Mouse (Mus musculus): ENCODE results near the gene Galnt18. TPM values are rescaled to one million over a fixed set of nuclear protein-coding genes. Genes with fewer than 3 reads are reported as not detected.

Gene Galnt18
- polyA plus RNA-seq, 1 experiment from 2014 or later: 5.2 TPM

DNA sequence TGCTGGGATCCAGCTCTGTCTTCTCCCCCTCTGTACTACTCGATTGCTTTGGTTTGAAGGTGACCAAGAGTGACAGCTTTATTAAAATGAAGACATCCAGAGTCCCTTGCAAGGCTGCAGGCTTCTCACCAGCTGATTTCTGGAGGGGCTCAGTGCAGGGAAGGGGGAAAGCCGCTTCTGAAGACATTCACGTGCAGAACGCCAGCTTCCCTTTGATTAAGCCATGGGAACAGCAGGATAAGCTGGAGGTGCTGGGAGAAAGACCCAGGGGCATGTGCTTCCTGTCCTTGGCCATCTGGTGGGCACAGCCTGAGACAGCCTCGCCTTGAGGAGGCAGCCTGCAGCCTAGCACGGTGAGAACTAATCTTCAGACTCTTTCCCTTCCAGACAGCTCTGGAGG lies 17.0 kb downstream of the Galnt18 start:
- DNase-seq (ENCODE audit: low spot score) (no peak), ATAC-seq (ENCODE audit: low FRiP score) (no peak)
- H3K4me3 ChIP-seq (ENCODE audit: low read depth, low read length): no peak overlapping the region
- 50% methylated on average over 6 of the region's 6 CpGs for WGBS
- H3K9ac ChIP-seq (ENCODE audit: low read depth, low read length): no peak overlapping the region
- peak overlapping the region; percentile 17; the same call in 1 of the 2 replicates for H3K27ac ChIP-seq (ENCODE audit: low read depth, low read length)
- no peaks in the 10 kb centered on the region for H3K9me3 ChIP-seq (ENCODE audit: control insufficient read depth, low read length)
- H3K4me2 ChIP-seq (replicated peaks; ENCODE audit: low read depth, low read length): no peak overlapping the region
- H3K36me3 ChIP-seq (ENCODE audit: control insufficient read depth, insufficient read depth, low read length): no peaks in the 10 kb centered on the region
- no peaks in the 10 kb centered on the region for H3K27me3 ChIP-seq (ENCODE audit: control insufficient read depth, insufficient read depth, low read length)
- H3K4me1 ChIP-seq (replicated peaks; ENCODE audit: control insufficient read depth, insufficient read depth, low read length): no peaks in the 10 kb centered on the region

DNA sequence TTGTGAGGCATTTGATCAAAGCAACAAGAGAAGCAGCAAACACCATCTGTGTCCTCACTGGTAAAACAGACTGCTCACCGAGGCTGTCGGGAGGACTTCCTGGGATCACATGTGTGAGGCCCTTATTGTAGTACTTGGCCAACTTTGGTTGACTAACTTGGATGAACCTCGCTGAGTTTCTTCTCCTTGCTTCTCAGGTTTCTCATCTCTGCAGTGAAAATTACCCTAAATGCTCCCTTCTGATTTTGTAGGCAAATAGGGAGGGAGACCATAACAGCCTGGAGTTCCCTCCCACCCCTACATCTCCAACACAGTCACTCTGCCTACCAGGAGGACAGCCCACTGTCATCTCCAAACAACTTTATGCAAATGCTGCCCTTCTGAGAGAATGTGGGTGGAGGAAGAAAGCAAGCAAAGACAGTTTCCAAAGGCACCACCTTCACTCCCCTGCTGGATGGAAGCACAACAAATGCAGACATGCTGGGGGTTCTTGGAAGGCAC lies 31.2 kb downstream of the Galnt18 start:
- no peaks in the 10 kb centered on the region for H3K36me3 ChIP-seq (ENCODE audit: control insufficient read depth, insufficient read depth, low read length)
- H3K27me3 ChIP-seq (ENCODE audit: control insufficient read depth, insufficient read depth, low read length): no peaks in the 10 kb centered on the region
- H3K27ac ChIP-seq (ENCODE audit: low read depth, low read length): no peak overlapping the region
- ATAC-seq (ENCODE audit: low FRiP score) (no peak), DNase-seq (ENCODE audit: low spot score) (no peak)
- H3K9ac ChIP-seq (ENCODE audit: low read depth, low read length): no peak overlapping the region
- no peaks in the 10 kb centered on the region for H3K4me1 ChIP-seq (replicated peaks; ENCODE audit: control insufficient read depth, insufficient read depth, low read length)
- no peaks in the 10 kb centered on the region for H3K9me3 ChIP-seq (ENCODE audit: control insufficient read depth, low read length)
- no peak overlapping the region for H3K4me2 ChIP-seq (replicated peaks; ENCODE audit: low read depth, low read length)
- H3K4me3 ChIP-seq (ENCODE audit: low read depth, low read length): no peak overlapping the region
- WGBS: 80% methylated on average over 3 of the region's 3 CpGs

DNA sequence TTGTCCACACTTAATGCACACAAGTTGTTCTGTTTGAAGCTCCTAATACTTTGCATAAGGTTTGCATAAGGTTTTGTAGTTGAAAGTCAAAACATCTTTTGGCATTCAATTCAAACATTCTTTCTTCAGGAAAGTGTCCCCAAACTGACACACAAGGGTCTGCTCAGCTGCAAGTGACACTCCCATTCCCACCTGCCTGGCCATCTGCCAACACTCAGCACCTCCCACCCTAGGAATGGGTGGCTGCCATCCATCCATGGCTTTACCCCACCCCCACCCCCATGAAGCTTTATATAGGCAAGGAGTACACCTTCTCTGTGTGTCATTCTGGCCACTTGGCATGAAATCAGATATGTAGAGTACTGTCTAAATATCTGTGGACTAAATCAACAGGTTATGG lies 35.0 kb downstream of the Galnt18 start:
- Histone ChIP-seq H3K36me3 (ENCODE audit: control insufficient read depth, insufficient read depth, low read length) (no peaks in the 10 kb centered on the region), H3K9ac (ENCODE audit: low read depth, low read length) (no peak overlapping the region), H3K27me3 (ENCODE audit: control insufficient read depth, insufficient read depth, low read length) (no peaks in the 10 kb centered on the region), H3K4me3 (ENCODE audit: low read depth, low read length) (no peak overlapping the region), H3K4me1 (replicated peaks; ENCODE audit: control insufficient read depth, insufficient read depth, low read length) (no peaks in the 10 kb centered on the region), H3K9me3 (ENCODE audit: control insufficient read depth, low read length) (no peaks in the 10 kb centered on the region), H3K4me2 (replicated peaks; ENCODE audit: low read depth, low read length) (no peak overlapping the region), H3K27ac (ENCODE audit: low read depth, low read length) (no peak overlapping the region)
- no peak for ATAC-seq (ENCODE audit: low FRiP score)
- DNase-seq (ENCODE audit: low spot score): no peak

- Histone ChIP-seq H3K27me3 (ENCODE audit: control insufficient read depth, insufficient read depth, low read length) (no peaks in the 10 kb centered on the region), H3K9me3 (ENCODE audit: control insufficient read depth, low read length) (no peaks in the 10 kb centered on the region), H3K4me1 (replicated peaks; ENCODE audit: control insufficient read depth, insufficient read depth, low read length) (0 out of 2 replicates have a peak, but pooled peaks cover 6% of the 10 kb centered on the region), H3K36me3 (ENCODE audit: control insufficient read depth, insufficient read depth, low read length) (no peaks in the 10 kb centered on the region), H3K9ac (ENCODE audit: low read depth, low read length) (no peak overlapping the region), H3K4me2 (replicated peaks; ENCODE audit: low read depth, low read length) (no peak overlapping the region), H3K27ac (ENCODE audit: low read depth, low read length) (no peak overlapping the region), H3K4me3 (ENCODE audit: low read depth, low read length) (no peak overlapping the region)
- DNase-seq (ENCODE audit: low spot score) (no peak), ATAC-seq (ENCODE audit: low FRiP score) (no peak)
- WGBS: 61% methylated on average over 2 of the region's 2 CpGs
Measured at GRCm38 (mm10) chr7:111741595-111741994, 38.2 kb downstream of the Galnt18 start.

- 43% methylated on average over 6 of the region's 6 CpGs for WGBS
- DNase-seq (ENCODE audit: low spot score) (peak; percentile 21), ATAC-seq (ENCODE audit: low FRiP score) (0 out of 2 replicates have a peak, but pooled peaks have one; percentile 45)
- H3K9me3 ChIP-seq (ENCODE audit: control insufficient read depth, low read length): no peaks in the 10 kb centered on the region
- no peaks in the 10 kb centered on the region for H3K27me3 ChIP-seq (ENCODE audit: control insufficient read depth, insufficient read depth, low read length)
- H3K4me2 ChIP-seq (replicated peaks; ENCODE audit: low read depth, low read length): no peak overlapping the region
- H3K4me3 ChIP-seq (ENCODE audit: low read depth, low read length): no peak overlapping the region
- 0 out of 2 replicates have a peak, but pooled peaks cover 6% of the 10 kb centered on the region for H3K4me1 ChIP-seq (replicated peaks; ENCODE audit: control insufficient read depth, insufficient read depth, low read length)
- no peaks in the 10 kb centered on the region for H3K36me3 ChIP-seq (ENCODE audit: control insufficient read depth, insufficient read depth, low read length)
- no peak overlapping the region for H3K27ac ChIP-seq (ENCODE audit: low read depth, low read length)
- no peak overlapping the region for H3K9ac ChIP-seq (ENCODE audit: low read depth, low read length)
Measured at GRCm38 (mm10) chr7:111740091-111740490, 39.7 kb downstream of the Galnt18 start.

GRCm38 (mm10) chr7:111739371-111739765 lies 40.4 kb downstream of the Galnt18 start:
- ATAC-seq (ENCODE audit: low FRiP score): no peak
- DNase-seq (ENCODE audit: low spot score): peak; percentile 28
- Histone ChIP-seq H3K4me1 (replicated peaks; ENCODE audit: control insufficient read depth, insufficient read depth, low read length) (0 out of 2 replicates have a peak, but pooled peaks cover 6% of the 10 kb centered on the region), H3K4me2 (replicated peaks; ENCODE audit: low read depth, low read length) (no peak overlapping the region), H3K9ac (ENCODE audit: low read depth, low read length) (no peak overlapping the region), H3K36me3 (ENCODE audit: control insufficient read depth, insufficient read depth, low read length) (no peaks in the 10 kb centered on the region), H3K9me3 (ENCODE audit: control insufficient read depth, low read length) (no peaks in the 10 kb centered on the region), H3K4me3 (ENCODE audit: low read depth, low read length) (no peak overlapping the region), H3K27ac (ENCODE audit: low read depth, low read length) (no peak overlapping the region), H3K27me3 (ENCODE audit: control insufficient read depth, insufficient read depth, low read length) (no peaks in the 10 kb centered on the region)
- WGBS: 66% methylated on average over 5 of the region's 5 CpGs

DNA sequence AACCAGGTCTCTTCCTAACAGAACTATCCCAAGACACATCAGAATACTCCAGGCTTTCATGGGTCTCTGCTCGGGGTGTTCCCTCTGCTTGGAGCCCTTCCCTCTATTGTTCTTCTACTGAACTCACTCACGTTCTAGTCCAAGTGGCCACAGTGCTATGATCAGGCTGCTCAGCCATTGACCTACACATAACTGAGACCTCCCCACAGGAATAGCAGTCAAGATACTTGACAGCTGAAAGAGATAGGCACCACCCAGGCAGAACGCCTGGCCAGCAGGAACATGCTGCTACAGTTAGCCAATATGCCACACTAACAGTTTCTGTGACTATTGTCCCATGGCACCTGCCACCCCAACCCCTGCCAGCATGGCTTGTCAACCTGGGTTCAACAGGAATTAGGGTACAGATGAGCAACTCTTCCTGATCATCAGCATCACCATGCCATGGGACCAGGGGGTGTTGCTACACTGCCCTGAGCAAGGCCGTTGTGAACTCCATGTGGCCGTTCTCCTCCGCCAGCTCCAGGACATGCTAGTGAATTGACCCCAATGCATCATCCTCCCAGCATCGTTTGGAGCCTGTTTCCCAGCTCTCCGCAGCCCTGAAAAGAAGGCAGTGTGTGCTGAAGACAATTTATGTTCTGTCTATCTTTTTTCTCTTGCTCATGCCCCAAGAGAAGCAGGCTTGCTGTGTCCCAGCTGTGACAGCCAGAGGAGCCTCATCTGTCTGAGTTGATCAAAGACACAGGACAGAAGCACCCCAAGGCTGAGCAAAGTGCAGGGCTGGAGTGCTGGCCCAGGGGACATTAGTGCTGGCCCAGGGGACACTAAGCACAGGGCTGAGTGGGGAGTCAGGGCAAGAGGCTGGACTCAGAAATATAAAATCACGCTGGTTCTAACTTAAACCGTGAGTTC lies 41.1 kb downstream of the Galnt18 start:
- H3K9me3 ChIP-seq (ENCODE audit: control insufficient read depth, low read length): no peaks in the 10 kb centered on the region
- H3K4me1 ChIP-seq (replicated peaks; ENCODE audit: control insufficient read depth, insufficient read depth, low read length): 0 out of 2 replicates have a peak, but pooled peaks cover 6% of the 10 kb centered on the region
- 63% methylated on average over 10 of the region's 10 CpGs for WGBS
- H3K9ac ChIP-seq (ENCODE audit: low read depth, low read length): no peak overlapping the region
- peak; percentile 13 for DNase-seq (ENCODE audit: low spot score)
- H3K36me3 ChIP-seq (ENCODE audit: control insufficient read depth, insufficient read depth, low read length): no peaks in the 10 kb centered on the region
- no peak overlapping the region for H3K4me2 ChIP-seq (replicated peaks; ENCODE audit: low read depth, low read length)
- H3K27ac ChIP-seq (ENCODE audit: low read depth, low read length): no peak overlapping the region
- no peak overlapping the region for H3K4me3 ChIP-seq (ENCODE audit: low read depth, low read length)
- no peak for ATAC-seq (ENCODE audit: low FRiP score)
- no peaks in the 10 kb centered on the region for H3K27me3 ChIP-seq (ENCODE audit: control insufficient read depth, insufficient read depth, low read length)

GRCm38 (mm10) chr7:111737426-111737825 lies 42.4 kb downstream of the Galnt18 start:
- Histone ChIP-seq H3K27me3 (ENCODE audit: control insufficient read depth, insufficient read depth, low read length) (no peaks in the 10 kb centered on the region), H3K9me3 (ENCODE audit: control insufficient read depth, low read length) (no peaks in the 10 kb centered on the region), H3K4me3 (ENCODE audit: low read depth, low read length) (no peak overlapping the region), H3K27ac (ENCODE audit: low read depth, low read length) (no peak overlapping the region), H3K4me1 (replicated peaks; ENCODE audit: control insufficient read depth, insufficient read depth, low read length) (0 out of 2 replicates have a peak, but pooled peaks cover 6% of the 10 kb centered on the region), H3K9ac (ENCODE audit: low read depth, low read length) (no peak overlapping the region), H3K36me3 (ENCODE audit: control insufficient read depth, insufficient read depth, low read length) (no peaks in the 10 kb centered on the region), H3K4me2 (replicated peaks; ENCODE audit: low read depth, low read length) (no peak overlapping the region)
- ATAC-seq (ENCODE audit: low FRiP score) (no peak), DNase-seq (ENCODE audit: low spot score) (no peak)
- WGBS: 78% methylated on average over 7 of the region's 7 CpGs

GRCm38 (mm10) chr7:111736365-111736764 lies 43.4 kb downstream of the Galnt18 start:
- Histone ChIP-seq H3K4me2 (replicated peaks; ENCODE audit: low read depth, low read length) (no peak overlapping the region), H3K9me3 (ENCODE audit: control insufficient read depth, low read length) (no peaks in the 10 kb centered on the region), H3K9ac (ENCODE audit: low read depth, low read length) (no peak overlapping the region), H3K4me1 (replicated peaks; ENCODE audit: control insufficient read depth, insufficient read depth, low read length) (0 out of 2 replicates have a peak, but pooled peaks cover 6% of the 10 kb centered on the region), H3K36me3 (ENCODE audit: control insufficient read depth, insufficient read depth, low read length) (no peaks in the 10 kb centered on the region), H3K4me3 (ENCODE audit: low read depth, low read length) (no peak overlapping the region), H3K27me3 (ENCODE audit: control insufficient read depth, insufficient read depth, low read length) (no peaks in the 10 kb centered on the region), H3K27ac (ENCODE audit: low read depth, low read length) (no peak overlapping the region)
- DNase-seq (ENCODE audit: low spot score): no peak
- ATAC-seq (ENCODE audit: low FRiP score): no peak
- WGBS: 81% methylated on average over 3 of the region's 3 CpGs
